Mouse (Mus musculus): ENCODE measurements at regions not wholly inside any gene's neighbourhood (a gene's known extent, or its start where the extent isn't known, plus 50 kb on each side); places are given as distances from the start of the nearest gene placed in this dataset.
"Not testable (repeated sequence)": the region's sequence is repeated elsewhere in the genome, so short reads cannot be mapped to it uniquely, and the experiment has no call there.

GRCm38 (mm10) chr2:78416574-78417109 is 451.3 kb upstream of the Ube2e3 start:
- no peak for ATAC-seq

GRCm38 (mm10) chr2:78412985-78413384 is 454.9 kb upstream of the Ube2e3 start:
- ATAC-seq = no peak

GRCm38 (mm10) chr2:78403890-78404289 is 457.7 kb upstream of the Cwc22 start:
- no peak for ATAC-seq

GRCm38 (mm10) chr2:78399236-78399635 is 453.1 kb upstream of the Cwc22 start:
- ATAC-seq = no peak

GRCm38 (mm10) chr2:78396924-78397323 is 450.7 kb upstream of the Cwc22 start:
- no peak for ATAC-seq

GRCm38 (mm10) chr2:78393090-78393489 is 446.9 kb upstream of the Cwc22 start:
- no peak for ATAC-seq

GRCm38 (mm10) chr2:78392425-78392824 is 446.2 kb upstream of the Cwc22 start:
- ATAC-seq = no peak

- no peak for ATAC-seq
These were observed 441.8 kb upstream of the Cwc22 start for GRCm38 (mm10) chr2:78388001-78388400.

GRCm38 (mm10) chr2:78381234-78381633 is 435.1 kb upstream of the Cwc22 start:
- ATAC-seq = no peak

GRCm38 (mm10) chr2:78331736-78332475 is 385.7 kb upstream of the Cwc22 start:
- no peak for ATAC-seq

- ATAC-seq = no peak
These were observed 379.9 kb upstream of the Cwc22 start for GRCm38 (mm10) chr2:78326091-78326490.

- ATAC-seq = no peak
These were observed 376.2 kb upstream of the Cwc22 start for GRCm38 (mm10) chr2:78322216-78322965.

GRCm38 (mm10) chr2:78311766-78312491 is 365.8 kb upstream of the Cwc22 start:
- ATAC-seq = no peak

GRCm38 (mm10) chr2:78309361-78309760 is 363.2 kb upstream of the Cwc22 start:
- ATAC-seq = no peak

GRCm38 (mm10) chr2:78306897-78307296 is 360.7 kb upstream of the Cwc22 start:
- no peak for ATAC-seq

- ATAC-seq = no peak
These were observed 345.5 kb upstream of the Cwc22 start for GRCm38 (mm10) chr2:78291665-78292064.

- no peak for ATAC-seq
These were observed 338.6 kb upstream of the Cwc22 start for GRCm38 (mm10) chr2:78284806-78285205.

- ATAC-seq = no peak
These were observed 337.4 kb upstream of the Cwc22 start for GRCm38 (mm10) chr2:78283605-78284004.

- ATAC-seq = not testable (repeated sequence)
These were observed 335.7 kb upstream of the Cwc22 start for GRCm38 (mm10) chr2:78281846-78282245.

- ATAC-seq = no peak
These were observed 334.2 kb upstream of the Cwc22 start for GRCm38 (mm10) chr2:78280219-78280915.

- ATAC-seq = no peak
These were observed 333.3 kb upstream of the Cwc22 start for GRCm38 (mm10) chr2:78279382-78280056.

- ATAC-seq = no peak
These were observed 332.5 kb upstream of the Cwc22 start for GRCm38 (mm10) chr2:78278630-78279029.

Measured in activated CD4-positive, CD25-positive, alpha-beta regulatory T cell, adult 4 months (primary cell).